In genomic region chr16:75091931-75092330, GRCm38 (mm10) we compare ENCODE assay signal across 10 mouse cellular contexts.
DNase-seq lines count a peak whose midpoint lies in the region; ATAC-seq lines count a peak whose summit lies in the region.
"Had no signal": no experiment of that assay in that cellular context is flagged by ENCODE, and none has a peak within 500 bp of the region (broad histone marks: within the 10 kb centered on the region; RNA-seq: fewer than 3 reads in every experiment).

No protein-coding gene starts in this region.

- ATAC-seq in intestine, embryonic 14.5 days (replicated peaks; ENCODE audit: low FRiP score, low TSS enrichment, low read depth), result no peak
- no peak for ATAC-seq in intestine, embryonic 16.5 days

- H3K9me3 ChIP-seq in intestine, embryonic 14.5 days (ENCODE audit: control insufficient read depth, low read length), result no peaks in the 10 kb centered on the region
- H3K9me3 ChIP-seq in intestine, embryonic 16.5 days (ENCODE audit: control insufficient read depth, low read length), result no peaks in the 10 kb centered on the region
- H3K9me3 ChIP-seq in limb, embryonic 10.5 days (replicated peaks), result no peaks in the 10 kb centered on the region

- no peak for DNase-seq in intestine, embryonic 14.5 days (ENCODE audit: low spot score)
- DNase-seq in right cerebral cortex, postnatal 25 days, result peak; percentile 35
- no peak for DNase-seq in right cerebral cortex, postnatal 4 days
- DNase-seq in limb, embryonic 10.5 days (ENCODE audit: low spot score), result no peak
- no peak for DNase-seq in spleen, postnatal 14 days (ENCODE audit: low spot score in 2 of 2)
- DNase-seq in lung, postnatal 10 days, result no peak
- no peak for DNase-seq in B cell, adult 2 months
- DNase-seq: adrenal gland, postnatal 25 days; lung, postnatal 36 days had no signal

- no peak overlapping the region for H3K27ac ChIP-seq in intestine, embryonic 14.5 days (ENCODE audit: low read depth)
- H3K27ac ChIP-seq in intestine, embryonic 16.5 days (ENCODE audit: low read length), result no peak overlapping the region
- H3K27ac ChIP-seq in limb, embryonic 10.5 days, result no peak overlapping the region

- H3K4me1 ChIP-seq in intestine, embryonic 14.5 days (replicated peaks; ENCODE audit: control insufficient read depth, insufficient read depth, low read length), result no peaks in the 10 kb centered on the region
- peaks cover 8% of the 10 kb centered on the region; the same call in 1 of the 2 replicates for H3K4me1 ChIP-seq in intestine, embryonic 16.5 days (ENCODE audit: control insufficient read depth, insufficient read depth, low read length)
- peaks cover 18% of the 10 kb centered on the region for H3K4me1 ChIP-seq in limb, embryonic 10.5 days

- H3K9ac ChIP-seq in intestine, embryonic 14.5 days (ENCODE audit: low read length), result no peak overlapping the region
- no peak overlapping the region for H3K9ac ChIP-seq in intestine, embryonic 16.5 days (ENCODE audit: low read depth, low read length)

- no peaks in the 10 kb centered on the region for H3K36me3 ChIP-seq in intestine, embryonic 14.5 days (ENCODE audit: control insufficient read depth, insufficient read depth, low read length)
- no peaks in the 10 kb centered on the region for H3K36me3 ChIP-seq in intestine, embryonic 16.5 days (ENCODE audit: control insufficient read depth, insufficient read depth, low read length)
- no peaks in the 10 kb centered on the region for H3K36me3 ChIP-seq in limb, embryonic 10.5 days

- H3K27me3 ChIP-seq in intestine, embryonic 14.5 days (replicated peaks; ENCODE audit: control insufficient read depth, insufficient read depth, low read length), result no peaks in the 10 kb centered on the region
- no peaks in the 10 kb centered on the region for H3K27me3 ChIP-seq in intestine, embryonic 16.5 days (replicated peaks; ENCODE audit: control insufficient read depth, insufficient read depth, low read length)
- H3K27me3 ChIP-seq in limb, embryonic 10.5 days (ENCODE audit: low read depth, poor library complexity, severe bottlenecking), result no peaks in the 10 kb centered on the region

- peak overlapping the region; percentile 39 for H3K4me2 ChIP-seq in intestine, embryonic 14.5 days (ENCODE audit: low read length)
- H3K4me2 ChIP-seq in intestine, embryonic 16.5 days (ENCODE audit: low read depth, low read length), result no peak overlapping the region

- WGBS in intestine, embryonic 14.5 days, result 48% methylated on average over 2 of the region's 2 CpGs
- 43% methylated on average over 2 of the region's 2 CpGs for WGBS in intestine, embryonic 16.5 days
- 51% methylated on average over 2 of the region's 2 CpGs for WGBS in limb, embryonic 10.5 days

- H3K4me3 ChIP-seq in intestine, embryonic 14.5 days (ENCODE audit: low read depth, low read length), result no peak overlapping the region
- no peak overlapping the region for H3K4me3 ChIP-seq in intestine, embryonic 16.5 days (ENCODE audit: low read length)
- H3K4me3 ChIP-seq in limb, embryonic 10.5 days, result peak overlapping the region; percentile 15; the same call in 1 of the 2 replicates
